Mouse (Mus musculus): ENCODE measurements around the gene Sub1.

Sub1 gene

GRCm38 (mm10) chr15:11968851-11969250, 27.9 kb downstream of the Sub1 start:
- no peak for DNase-seq (ENCODE audit: low read depth, low spot score)

DNA sequence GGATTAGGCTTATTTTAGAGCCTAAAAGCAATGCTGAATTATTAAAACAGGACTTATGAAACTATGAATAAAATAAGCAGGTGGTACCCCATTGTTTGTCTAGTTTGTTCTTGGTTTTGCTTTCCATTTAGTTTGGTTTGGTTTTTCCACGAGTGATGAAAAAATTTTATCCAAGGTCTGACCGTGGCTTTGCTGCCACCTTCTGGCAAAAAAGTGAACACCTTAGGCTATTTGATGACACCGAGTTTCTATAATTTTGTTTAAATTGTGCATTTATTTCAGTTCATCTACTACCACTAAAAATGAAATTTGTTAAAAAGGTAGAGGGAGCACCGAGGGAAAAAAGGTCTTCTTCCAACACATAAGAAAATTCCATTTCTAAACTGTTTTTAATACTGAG, 30.4 kb downstream of the Sub1 start:
- DNase-seq (ENCODE audit: low read depth, low spot score), result no peak

DNA sequence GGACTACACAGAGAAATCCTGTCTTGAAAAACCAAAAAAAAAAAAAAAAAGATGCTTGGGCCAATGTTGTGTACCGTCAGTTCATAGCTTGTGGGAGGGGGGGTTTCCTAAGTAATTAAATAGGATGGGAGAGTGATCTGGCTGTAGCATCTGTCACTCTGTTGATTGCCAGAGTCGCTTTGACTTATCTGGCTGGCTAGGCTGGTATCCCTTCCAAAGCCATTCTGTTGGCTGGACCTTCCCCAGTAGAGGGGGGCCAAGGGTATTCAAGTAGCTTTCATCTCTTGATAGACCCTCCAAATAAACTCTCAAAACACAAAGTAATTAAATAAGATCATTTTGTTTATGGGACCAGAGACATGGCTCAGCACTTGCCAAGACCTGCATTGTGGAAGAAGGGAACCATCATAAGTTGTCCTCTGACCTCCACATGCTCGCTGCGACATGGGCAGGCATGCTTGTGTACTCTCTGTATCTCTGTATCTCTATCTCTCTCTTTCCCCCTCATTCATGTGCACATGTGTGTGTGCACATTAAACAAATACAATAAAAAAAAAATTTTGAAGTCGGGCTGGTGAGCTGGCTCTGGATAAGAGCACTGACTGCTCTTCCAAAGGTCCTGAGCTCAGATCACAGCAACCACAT, 31.5 kb downstream of the Sub1 start:
- DNase-seq (ENCODE audit: low read depth, low spot score), result no peak

- DNase-seq (ENCODE audit: low read depth, low spot score), result no peak
These were observed 32.8 kb downstream of the Sub1 start for GRCm38 (mm10) chr15:11963791-11964525.

DNA sequence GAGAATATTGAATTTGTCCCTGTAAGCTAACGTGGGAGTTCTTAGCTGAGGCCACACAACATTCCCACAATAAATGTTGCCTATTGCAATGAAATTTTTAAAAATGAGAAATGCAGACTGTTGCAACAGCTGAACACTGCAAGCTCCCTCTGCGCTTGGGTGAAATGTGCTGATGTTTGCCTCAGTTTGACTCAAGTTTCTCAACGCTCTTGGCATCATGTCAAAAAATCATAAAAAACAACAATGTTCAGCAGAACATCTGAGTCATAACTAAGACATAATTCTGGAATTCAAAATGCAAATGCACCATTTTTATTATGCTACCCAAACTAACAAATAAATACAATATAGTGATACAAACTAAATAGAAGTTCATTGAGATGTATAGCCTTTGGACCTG, 37.1 kb downstream of the Sub1 start:
- no peak for DNase-seq (ENCODE audit: low read depth, low spot score)

GRCm38 (mm10) chr15:11956129-11956528, 40.7 kb downstream of the Sub1 start:
- DNase-seq (ENCODE audit: low read depth, low spot score), result no peak

DNA sequence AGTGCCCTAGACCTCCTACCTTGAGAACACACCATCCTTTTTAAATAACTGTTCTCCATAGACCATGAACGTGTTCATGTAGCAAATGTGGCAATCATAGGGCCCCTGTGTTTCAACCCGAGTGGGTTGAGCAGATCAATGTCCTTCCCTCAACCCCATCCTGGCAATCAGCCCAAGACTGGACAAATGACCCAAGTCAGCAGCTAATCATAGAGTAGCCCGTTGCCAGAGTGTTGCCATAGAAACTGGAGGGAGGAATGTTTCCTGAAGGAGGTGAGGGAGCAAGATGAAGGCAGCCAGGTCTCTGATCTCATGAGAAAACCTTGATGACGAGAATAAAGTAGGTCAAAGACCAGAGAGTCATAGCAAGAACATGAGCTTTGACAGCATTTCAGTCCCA, 42.6 kb downstream of the Sub1 start:
- DNase-seq (ENCODE audit: low read depth, low spot score), result no peak

DNA sequence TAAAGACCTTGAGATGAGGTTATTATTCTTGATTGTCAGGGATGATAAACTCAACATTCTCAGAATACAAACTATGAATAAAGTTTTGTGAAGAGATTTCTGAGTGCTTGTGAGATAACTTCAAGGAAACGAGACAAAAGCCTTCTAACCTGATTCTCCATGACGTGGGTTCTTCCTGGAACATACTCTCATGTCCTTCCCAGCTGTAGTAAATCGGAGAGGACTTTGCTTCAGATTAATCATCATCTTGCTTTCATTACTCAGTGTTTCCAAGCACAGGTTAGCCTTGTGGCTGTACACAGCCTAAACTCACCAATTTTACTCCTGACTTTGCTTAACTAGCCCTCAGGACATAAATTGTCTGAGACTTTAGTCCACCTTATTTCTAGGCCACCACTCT, 44.6 kb downstream of the Sub1 start:
- DNase-seq (ENCODE audit: low read depth, low spot score), result no peak

- DNase-seq (ENCODE audit: low read depth, low spot score), result no peak
These were observed 45.6 kb downstream of the Sub1 start for GRCm38 (mm10) chr15:11951181-11951580.

DNA sequence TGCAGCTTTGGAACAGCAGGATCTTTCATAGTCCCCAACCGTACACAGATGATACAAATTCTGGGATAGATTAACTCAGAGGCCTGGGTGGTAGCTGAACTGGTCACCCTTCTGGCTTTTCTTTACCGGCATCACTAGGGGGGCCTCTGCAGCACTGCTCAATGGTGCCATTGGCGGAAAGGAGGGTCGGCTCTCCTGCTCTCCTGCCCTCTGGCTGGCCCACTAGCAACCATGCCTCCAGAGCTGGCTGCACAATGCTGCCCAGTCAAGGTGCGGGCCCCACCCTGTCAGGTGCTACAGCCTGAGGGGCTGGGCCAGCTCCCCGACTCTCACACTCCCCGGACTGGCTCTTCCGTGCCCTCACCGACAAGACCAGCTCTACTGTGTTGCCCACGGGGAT, 46.6 kb downstream of the Sub1 start:
- no peak for DNase-seq (ENCODE audit: low read depth, low spot score)

- DNase-seq (ENCODE audit: low read depth, low spot score), result no peak
These were observed 47.3 kb downstream of the Sub1 start for GRCm38 (mm10) chr15:11949490-11949889.

- DNase-seq (ENCODE audit: low read depth, low spot score), result no peak
These were observed 55.9 kb downstream of the Sub1 start for GRCm38 (mm10) chr15:11940855-11941254.
